Mouse (Mus musculus): ENCODE data around the gene Mvb12b. TPM values are rescaled to one million over a fixed set of nuclear protein-coding genes. Genes with fewer than 3 reads are reported as not detected.

Mvb12b gene
- polyA plus RNA-seq, 1 experiment from 2014 or later = 60.5 TPM

DNA sequence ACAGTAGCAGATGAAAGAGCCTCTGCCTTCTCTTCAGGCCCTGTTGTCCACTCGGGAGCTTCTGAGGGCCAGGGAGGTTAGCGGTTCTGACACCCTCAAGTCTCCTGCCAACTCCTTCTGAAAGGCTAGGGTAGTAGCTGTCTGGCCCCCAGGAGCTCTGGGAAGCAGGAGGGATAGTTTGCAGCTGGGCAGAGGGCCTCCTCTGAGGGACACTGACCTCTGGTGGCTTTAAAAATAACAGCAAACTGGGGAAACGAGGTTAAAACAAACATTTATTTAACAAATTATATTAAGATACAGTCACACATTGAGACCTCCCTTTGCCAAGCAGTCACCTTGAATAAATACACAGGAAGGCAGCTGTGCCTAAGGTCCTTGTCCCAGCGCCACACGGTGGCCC is 158.0 kb downstream of the Mvb12b start:
- H3K27me3 ChIP-seq = no peaks in the 10 kb centered on the region
- H3K27ac ChIP-seq (replicated peaks) = no peak overlapping the region
- peaks cover 4% of the 10 kb centered on the region; the same call in 1 of the 2 replicates for H3K4me1 ChIP-seq (replicated peaks)
- 39% methylated on average over 5 of the region's 5 CpGs for WGBS
- H3K9me3 ChIP-seq = no peaks in the 10 kb centered on the region
- no peak overlapping the region for H3K9ac ChIP-seq
- peaks cover 43% of the 10 kb centered on the region for H3K36me3 ChIP-seq
- H3K4me3 ChIP-seq = no peak overlapping the region
- no peak for ATAC-seq (ENCODE audit: low read depth)
- H3K4me2 ChIP-seq = no peak overlapping the region

DNA sequence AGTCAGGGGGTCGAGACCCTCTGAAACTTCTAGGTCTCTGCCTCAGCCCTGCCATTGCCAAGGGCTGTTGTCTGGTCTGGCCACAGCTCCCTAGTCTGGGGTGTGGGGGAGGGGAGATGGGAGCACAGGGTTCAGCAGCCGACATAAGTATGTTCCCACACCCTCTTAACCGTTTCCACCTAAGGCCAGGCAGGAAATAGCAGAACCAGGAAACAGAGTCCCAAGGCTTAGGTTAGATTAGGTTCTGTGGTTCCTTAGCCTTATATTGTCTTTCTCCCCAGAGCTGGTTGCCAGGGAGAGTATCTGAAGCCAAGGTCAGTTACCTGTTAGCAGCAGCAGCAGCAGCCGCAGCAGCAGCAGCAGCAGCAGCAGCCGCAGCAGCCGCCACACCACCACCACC is 160.5 kb downstream of the Mvb12b start:
- H3K4me1 ChIP-seq (replicated peaks) = no peaks in the 10 kb centered on the region
- peaks cover 31% of the 10 kb centered on the region for H3K36me3 ChIP-seq
- WGBS = 72% methylated on average over 6 of the region's 6 CpGs

DNA sequence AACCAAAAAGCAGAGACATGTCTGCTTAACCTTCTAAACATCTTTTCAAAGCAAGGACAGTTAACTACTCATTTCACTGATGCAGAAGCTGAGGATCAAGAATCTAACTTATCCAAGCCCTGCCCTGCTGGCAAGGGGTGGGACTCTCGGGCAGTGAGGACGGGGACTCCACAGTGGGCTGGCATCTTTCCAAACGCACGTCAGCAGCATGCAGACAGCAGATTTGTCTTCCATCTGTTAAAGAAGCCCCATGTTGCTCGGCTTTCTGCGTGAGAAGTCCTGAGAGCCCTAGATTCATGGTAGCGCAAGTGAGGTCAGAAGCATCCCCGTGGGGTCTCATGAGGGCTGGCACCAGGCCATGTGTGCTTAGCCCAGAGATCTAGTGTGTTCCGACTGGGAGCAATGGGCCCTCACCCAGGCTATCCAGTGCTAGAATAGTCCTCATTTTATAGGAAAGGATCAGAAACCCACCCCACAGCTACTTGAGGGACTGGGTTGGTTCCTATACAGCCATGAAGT is 167.3 kb downstream of the Mvb12b start:
- Histone ChIP-seq H3K4me3 (no peak overlapping the region), H3K36me3 (no peaks in the 10 kb centered on the region), H3K4me1 (replicated peaks) (peaks cover 56% of the 10 kb centered on the region), H3K4me2 (no peak overlapping the region), H3K9me3 (no peaks in the 10 kb centered on the region), H3K9ac (no peak overlapping the region), H3K27ac (replicated peaks) (no peak overlapping the region; the same call in 1 of the 2 replicates), H3K27me3 (peaks cover 17% of the 10 kb centered on the region)
- ATAC-seq (ENCODE audit: low read depth) = no peak
- 26% methylated on average over 9 of the region's 9 CpGs for WGBS

More for the DNA sequence above, 160.5 kb downstream of the Mvb12b start:
- Histone ChIP-seq H3K9ac (no peak overlapping the region), H3K27me3 (no peaks in the 10 kb centered on the region), H3K9me3 (no peaks in the 10 kb centered on the region), H3K4me3 (no peak overlapping the region), H3K4me2 (no peak overlapping the region), H3K27ac (replicated peaks) (no peak overlapping the region)
- no peak for ATAC-seq (ENCODE audit: low read depth)

- Histone ChIP-seq H3K4me1 (replicated peaks) (peaks cover 66% of the 10 kb centered on the region), H3K9ac (no peak overlapping the region), H3K27ac (replicated peaks) (no peak overlapping the region)
Observed at GRCm38 (mm10) chr2:33719339-33720066, 168.2 kb downstream of the Mvb12b start.

GRCm38 (mm10) chr2:33718561-33718960 is 169.2 kb downstream of the Mvb12b start:
- 72% methylated on average over 6 of the region's 6 CpGs for WGBS
- Histone ChIP-seq H3K4me1 (replicated peaks) (peaks cover 72% of the 10 kb centered on the region), H3K4me3 (no peak overlapping the region), H3K27ac (replicated peaks) (no peak overlapping the region), H3K9ac (no peak overlapping the region), H3K36me3 (no peaks in the 10 kb centered on the region), H3K27me3 (peaks cover 21% of the 10 kb centered on the region), H3K4me2 (no peak overlapping the region), H3K9me3 (no peaks in the 10 kb centered on the region)
- no peak for ATAC-seq (ENCODE audit: low read depth)

More at GRCm38 (mm10) chr2:33719339-33720066, 168.2 kb downstream of the Mvb12b start:
- Histone ChIP-seq H3K36me3 (no peaks in the 10 kb centered on the region), H3K9me3 (no peaks in the 10 kb centered on the region), H3K4me3 (no peak overlapping the region), H3K4me2 (no peak overlapping the region), H3K27me3 (peaks cover 21% of the 10 kb centered on the region)
- ATAC-seq (ENCODE audit: low read depth) = no peak
- WGBS = 40% methylated on average over 12 of the region's 12 CpGs

DNA sequence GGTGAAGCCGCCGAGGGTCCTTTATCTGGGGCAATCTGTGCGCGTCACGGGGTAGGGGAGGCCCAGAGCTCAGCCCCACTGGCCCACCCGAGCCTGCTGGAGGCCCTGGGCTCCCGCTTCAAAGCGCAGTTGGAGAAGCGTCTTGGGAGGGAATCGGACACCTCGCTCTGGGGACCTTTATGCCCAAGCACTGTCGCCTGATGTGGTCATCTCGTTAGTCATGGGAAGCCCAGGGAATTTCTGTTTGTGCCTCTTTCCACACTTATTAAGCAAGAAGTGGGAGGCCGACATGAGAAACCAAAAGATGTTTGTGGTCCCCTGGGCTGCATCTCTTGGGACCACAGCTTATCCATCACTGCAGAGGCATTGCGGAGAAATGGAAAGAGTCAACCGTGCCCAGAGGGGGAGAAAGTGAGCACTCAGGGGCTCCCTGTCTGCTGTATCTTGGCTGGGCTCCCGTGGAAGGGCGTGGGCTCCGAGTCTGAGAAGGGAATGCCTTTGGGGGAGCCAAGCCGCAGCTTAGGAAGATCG is 169.9 kb downstream of the Mvb12b start:
- 11% methylated on average over 21 of the region's 21 CpGs for WGBS
- Histone ChIP-seq H3K27me3 (peaks cover 21% of the 10 kb centered on the region), H3K9ac (0 out of 2 replicates have a peak overlapping the region, but pooled peaks have one; percentile 22), H3K4me1 (replicated peaks) (peaks cover 77% of the 10 kb centered on the region), H3K36me3 (no peaks in the 10 kb centered on the region), H3K27ac (replicated peaks) (0 out of 2 replicates have a peak overlapping the region, but pooled peaks have one; percentile 24), H3K4me2 (peak overlapping the region; percentile 40), H3K4me3 (no peak overlapping the region), H3K9me3 (no peaks in the 10 kb centered on the region)
- no peak for ATAC-seq (ENCODE audit: low read depth)

- Histone ChIP-seq H3K9ac (0 out of 2 replicates have a peak overlapping the region, but pooled peaks have one; percentile 22), H3K27me3 (peaks cover 21% of the 10 kb centered on the region), H3K4me1 (replicated peaks) (peaks cover 81% of the 10 kb centered on the region), H3K4me3 (no peak overlapping the region), H3K27ac (replicated peaks) (0 out of 2 replicates have a peak overlapping the region, but pooled peaks have one; percentile 38), H3K4me2 (peak overlapping the region; percentile 40), H3K9me3 (no peaks in the 10 kb centered on the region), H3K36me3 (no peaks in the 10 kb centered on the region)
- 31% methylated on average over 11 of the region's 11 CpGs for WGBS
- ATAC-seq (ENCODE audit: low read depth) = no peak
Observed at GRCm38 (mm10) chr2:33717378-33717777, 170.4 kb downstream of the Mvb12b start.

DNA sequence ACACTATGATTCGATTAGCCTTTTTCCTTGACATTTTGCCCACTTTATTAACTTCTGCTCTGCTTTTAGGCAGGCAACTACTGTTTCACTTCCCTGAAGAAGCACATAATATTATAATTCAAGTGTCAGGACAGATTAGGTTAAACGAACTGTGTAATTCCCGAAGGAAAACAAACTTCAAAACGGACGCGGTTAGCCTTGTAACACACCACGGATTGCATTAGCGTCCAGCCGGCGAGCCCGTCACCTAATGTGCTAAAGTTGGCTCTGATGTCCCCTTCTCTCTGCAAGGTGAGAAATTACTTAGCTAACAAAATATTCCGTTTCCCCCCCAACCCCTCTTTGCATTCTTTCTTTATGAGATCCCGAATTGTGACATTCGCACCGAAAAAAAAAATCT is 170.9 kb downstream of the Mvb12b start:
- no peak for ATAC-seq (ENCODE audit: low read depth)
- Histone ChIP-seq H3K4me3 (no peak overlapping the region), H3K4me2 (peak overlapping the region; percentile 40), H3K27me3 (peaks cover 21% of the 10 kb centered on the region), H3K27ac (replicated peaks) (0 out of 2 replicates have a peak overlapping the region, but pooled peaks have one; percentile 38), H3K9ac (no peak overlapping the region), H3K4me1 (replicated peaks) (peaks cover 83% of the 10 kb centered on the region), H3K36me3 (no peaks in the 10 kb centered on the region), H3K9me3 (no peaks in the 10 kb centered on the region)
- 28% methylated on average over 15 of the region's 15 CpGs for WGBS

GRCm38 (mm10) chr2:33714932-33715331 is 172.8 kb downstream of the Mvb12b start:
- Histone ChIP-seq H3K27ac (replicated peaks) (no peak overlapping the region; the same call in 1 of the 2 replicates), H3K36me3 (no peaks in the 10 kb centered on the region), H3K4me2 (no peak overlapping the region), H3K4me1 (replicated peaks) (peaks cover 70% of the 10 kb centered on the region), H3K9me3 (no peaks in the 10 kb centered on the region), H3K4me3 (no peak overlapping the region), H3K9ac (no peak overlapping the region), H3K27me3 (peaks cover 21% of the 10 kb centered on the region)
- peak; percentile 41; the same call in 1 of the 2 replicates for ATAC-seq (ENCODE audit: low read depth)
- 33% methylated on average over 8 of the region's 8 CpGs for WGBS

- Histone ChIP-seq H3K36me3 (no peaks in the 10 kb centered on the region), H3K4me3 (no peak overlapping the region), H3K27ac (replicated peaks) (no peak overlapping the region), H3K4me2 (no peak overlapping the region), H3K4me1 (replicated peaks) (peaks cover 58% of the 10 kb centered on the region), H3K9ac (no peak overlapping the region), H3K9me3 (no peaks in the 10 kb centered on the region), H3K27me3 (peaks cover 19% of the 10 kb centered on the region)
- 22% methylated on average over 12 of the region's 12 CpGs for WGBS
- no peak for ATAC-seq (ENCODE audit: low read depth)
Observed at GRCm38 (mm10) chr2:33713580-33714260, 174.0 kb downstream of the Mvb12b start.

DNA sequence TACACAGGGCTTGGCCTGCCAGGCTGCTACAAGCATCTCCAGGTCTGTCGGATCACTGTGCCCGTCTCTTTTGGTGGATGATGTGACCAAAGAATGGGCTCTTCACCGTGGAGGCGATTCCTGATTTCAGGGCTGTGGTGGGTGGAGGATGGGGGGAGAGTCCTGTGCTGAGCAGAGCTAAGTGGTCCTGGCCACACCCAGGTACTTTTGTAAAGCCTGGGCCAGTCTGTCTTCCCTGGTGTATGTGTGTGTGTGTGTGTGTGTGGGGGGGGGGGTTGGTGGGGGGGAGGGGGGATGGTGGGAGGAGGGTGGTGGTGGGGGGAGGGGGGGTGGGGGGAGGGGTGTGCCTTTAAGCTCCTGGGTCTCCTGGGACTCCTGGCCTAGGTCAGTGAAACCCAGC is 174.9 kb downstream of the Mvb12b start:
- Histone ChIP-seq H3K27ac (replicated peaks) (no peak overlapping the region), H3K9ac (no peak overlapping the region), H3K4me3 (no peak overlapping the region), H3K27me3 (peaks cover 20% of the 10 kb centered on the region), H3K4me1 (replicated peaks) (peaks cover 49% of the 10 kb centered on the region), H3K9me3 (no peaks in the 10 kb centered on the region), H3K4me2 (no peak overlapping the region), H3K36me3 (no peaks in the 10 kb centered on the region)
- 24% methylated on average over 4 of the region's 4 CpGs for WGBS
- ATAC-seq (ENCODE audit: low read depth) = no peak

- H3K9ac ChIP-seq = no peak overlapping the region
- ATAC-seq (ENCODE audit: low read depth) = no peak
- H3K4me3 ChIP-seq = no peak overlapping the region
- H3K4me1 ChIP-seq (replicated peaks) = peaks cover 22% of the 10 kb centered on the region
- no peak overlapping the region for H3K4me2 ChIP-seq
- H3K27ac ChIP-seq (replicated peaks) = no peak overlapping the region
- WGBS = 94% methylated on average over 8 of the region's 8 CpGs
- H3K27me3 ChIP-seq = peaks cover 37% of the 10 kb centered on the region
- no peaks in the 10 kb centered on the region for H3K36me3 ChIP-seq
- H3K9me3 ChIP-seq = no peaks in the 10 kb centered on the region
Observed at GRCm38 (mm10) chr2:33708831-33709230, 178.9 kb downstream of the Mvb12b start.

Data from neural tube, embryonic 13.5 days (tissue).